Mouse (Mus musculus) thymus, postnatal 0 days (tissue): Measurements from ENCODE around the gene Manbal. TPM values are rescaled to one million over a fixed set of nuclear protein-coding genes. Genes with fewer than 3 reads are reported as not detected.

ENCODE experiments used
- DNase-seq: peaks from one replicate; pipeline ENCODE4 v3.0.0-alpha.2; 2015; ENCODE audit warnings: low spot score
- polyA plus RNA-seq: library from polyadenylated mRNA; unstranded; fragments of >200 nt; fragmentation: Nextera tagmentation; extraction: Ambion mirVana; gene quantifications from 2 replicates; pipeline ENCODE4 v1.2.1, GENCODE M21; 2015

Manbal gene
- polyA plus RNA-seq, 1 experiment from 2014 or later: 73.4 TPM

DNA sequence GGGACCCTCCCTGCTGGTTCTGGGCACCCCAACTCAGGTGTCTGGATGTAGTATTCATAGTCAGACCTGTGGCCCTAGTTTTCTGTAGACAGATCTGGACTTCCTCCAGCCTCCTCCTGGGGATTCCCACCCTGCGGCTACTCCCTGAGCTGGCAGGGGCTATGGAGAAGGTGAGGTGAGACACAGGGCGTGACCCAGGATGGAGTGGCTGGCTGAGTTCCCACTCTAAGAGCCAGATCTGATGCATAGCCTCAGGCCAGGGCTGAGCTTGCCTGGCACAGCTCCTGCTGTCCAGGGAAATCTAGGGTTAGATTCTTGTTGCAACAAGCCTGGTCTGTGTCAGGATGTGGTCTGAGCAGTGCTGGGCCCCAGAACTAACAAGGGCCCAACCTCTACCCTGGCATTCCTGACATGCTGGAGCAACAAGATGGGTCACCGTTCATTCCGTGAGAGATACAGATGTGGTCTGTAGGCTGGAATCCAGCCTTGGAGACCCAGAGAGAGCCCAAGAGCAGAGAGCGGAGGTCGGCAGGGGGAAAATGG lies 43.8 kb downstream of the Manbal start:
- no peak for DNase-seq

DNA sequence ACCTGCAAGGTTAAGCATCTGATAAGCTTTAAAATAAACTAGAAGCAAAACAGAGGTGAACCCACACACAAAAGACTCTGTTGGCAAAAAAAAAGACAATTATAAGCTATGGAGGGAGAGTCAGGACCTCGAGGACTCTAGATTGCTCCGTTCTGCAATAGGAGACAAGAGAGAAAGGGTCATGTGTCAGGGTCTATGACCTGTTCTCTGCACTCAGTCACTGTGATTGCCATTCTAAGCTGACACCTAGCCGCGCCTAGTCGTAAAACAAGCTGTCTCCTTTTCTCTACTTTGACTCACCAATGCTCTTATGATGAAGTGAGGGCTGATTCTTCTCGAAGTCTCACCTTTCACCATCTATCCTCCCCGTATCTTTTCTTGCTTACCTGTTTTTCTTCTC lies 45.1 kb downstream of the Manbal start:
- no peak for DNase-seq

- no peak for DNase-seq
These were observed 49.8 kb downstream of the Manbal start for GRCm38 (mm10) chr2:157417229-157417628.

GRCm38 (mm10) chr2:157418206-157418605 lies 50.8 kb downstream of the Manbal start, which contains the start of gene Src:
Gene Src, plus strand, starts transcription at chr2:157418444.
- DNase-seq: no peak

GRCm38 (mm10) chr2:157418609-157419071 lies 51.2 kb downstream of the Manbal start:
- no peak for DNase-seq

DNA sequence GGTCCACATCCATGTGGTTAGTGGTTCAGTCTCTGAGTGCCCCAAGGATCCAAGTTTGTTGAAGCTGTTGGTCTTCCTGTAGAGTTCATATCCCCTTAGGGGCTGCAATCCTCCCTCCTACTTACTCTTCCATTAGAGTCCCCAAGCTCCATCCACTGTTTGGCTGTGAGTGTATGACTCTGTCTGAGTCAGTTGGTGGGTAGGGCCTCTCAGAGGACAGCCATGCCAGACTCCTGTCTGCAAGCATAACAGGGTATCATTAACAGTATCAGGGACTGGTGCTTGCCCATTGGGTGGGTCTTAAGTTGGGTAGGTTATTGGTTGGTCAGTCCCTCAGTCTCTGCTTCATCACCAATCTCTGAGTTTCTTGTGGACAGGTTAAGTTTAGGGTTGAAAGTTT lies 52.1 kb downstream of the Manbal start:
- no peak for DNase-seq

GRCm38 (mm10) chr2:157420404-157420803 lies 53.0 kb downstream of the Manbal start:
- DNase-seq: no peak

DNA sequence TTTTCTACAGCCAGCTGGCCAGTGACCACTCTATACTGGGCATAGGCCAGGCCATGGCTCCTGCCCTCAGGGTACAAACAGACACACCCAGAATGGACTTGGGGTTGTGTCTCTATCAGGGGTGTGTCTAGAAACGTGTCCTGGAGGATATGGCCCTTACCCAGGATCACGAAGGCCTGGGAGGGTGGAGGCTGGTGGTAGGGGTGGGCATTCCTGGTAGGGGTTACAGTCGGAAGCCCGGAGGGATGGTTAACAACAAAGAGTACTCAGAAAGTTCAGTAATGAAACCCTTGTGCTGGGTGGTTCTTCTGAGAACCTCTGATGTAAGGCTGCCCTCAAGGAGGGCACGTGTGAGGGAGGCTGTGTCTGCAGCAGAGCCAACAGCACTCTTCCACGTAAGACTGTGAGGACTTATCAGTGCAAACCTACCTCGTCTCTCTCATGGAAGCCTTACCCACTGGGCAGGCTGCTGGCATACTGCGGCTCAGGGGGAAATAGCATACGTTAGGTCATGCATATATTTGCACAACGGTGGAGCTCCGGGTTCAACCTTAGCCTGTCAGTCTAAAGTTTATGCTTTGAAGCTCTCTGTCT lies 54.8 kb downstream of the Manbal start:
- no peak for DNase-seq

- DNase-seq: no peak
These were observed 55.7 kb downstream of the Manbal start for GRCm38 (mm10) chr2:157422854-157423705.

DNA sequence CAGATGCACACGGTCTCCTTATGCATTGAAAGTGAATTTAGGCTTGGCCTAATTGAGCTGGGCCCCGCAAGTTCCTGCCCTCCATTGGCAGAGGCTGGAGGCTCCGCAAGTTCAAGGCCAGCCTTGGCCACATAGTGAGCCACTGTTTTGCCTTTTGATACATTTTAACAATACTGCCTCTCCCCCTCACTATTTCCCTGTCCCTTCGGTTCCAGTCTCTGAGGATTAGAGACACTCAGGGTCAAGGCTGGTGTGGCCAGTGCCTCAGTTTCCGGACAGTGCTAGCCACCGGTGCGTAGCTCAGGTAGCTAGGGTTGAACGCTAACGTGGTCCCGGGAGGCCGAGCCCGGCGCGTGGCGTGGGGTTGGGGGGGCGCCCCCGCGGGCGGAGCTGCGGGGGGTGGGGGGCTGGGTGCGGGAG lies 56.3 kb downstream of the Manbal start:
- no peak for DNase-seq

GRCm38 (mm10) chr2:157424126-157424903 lies 56.9 kb downstream of the Manbal start:
- DNase-seq: no peak

GRCm38 (mm10) chr2:157424904-157425642 lies 57.7 kb downstream of the Manbal start:
- no peak for DNase-seq

- no peak for DNase-seq
These were observed 58.2 kb downstream of the Manbal start for GRCm38 (mm10) chr2:157425643-157425988.

DNA sequence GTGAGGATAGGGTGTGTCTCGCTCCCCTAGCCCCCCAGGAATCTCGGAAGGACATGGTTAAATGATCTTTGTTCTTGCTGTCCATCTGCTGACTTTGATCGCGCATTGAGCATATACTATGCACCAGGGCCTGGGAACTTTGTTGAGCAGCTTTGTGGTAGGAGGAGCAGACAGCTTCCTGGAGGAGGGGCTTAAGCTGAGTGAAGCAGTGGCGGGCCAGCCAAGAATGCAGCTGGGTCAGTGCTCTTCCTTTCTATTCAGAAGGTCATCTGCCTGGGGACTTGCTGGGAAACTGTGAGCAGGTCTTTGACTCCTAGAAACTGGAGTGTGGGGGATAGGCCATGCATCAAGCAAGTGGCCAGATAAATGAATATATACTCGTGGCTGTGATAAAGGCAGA lies 58.8 kb downstream of the Manbal start:
- DNase-seq: no peak

DNA sequence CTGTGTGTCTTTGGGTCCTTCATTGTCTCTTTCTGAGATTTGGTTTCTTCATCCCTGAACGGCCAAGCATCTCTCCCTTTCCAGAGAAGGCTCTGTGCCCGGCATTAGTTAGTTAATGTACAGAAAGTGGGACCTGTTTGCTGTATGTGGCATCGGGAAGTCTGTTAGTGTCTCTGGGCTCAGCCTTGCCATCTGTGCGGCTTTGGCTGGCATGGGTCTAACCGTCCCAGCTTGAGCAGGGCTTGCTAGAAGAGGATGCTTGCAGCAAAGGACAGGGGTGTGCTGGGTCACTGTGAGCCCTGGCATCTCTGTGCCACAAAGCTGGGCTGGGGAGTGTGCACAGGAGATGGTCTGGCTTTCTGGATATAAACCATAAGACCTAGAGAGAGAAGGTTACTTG lies 59.8 kb downstream of the Manbal start:
- no peak for DNase-seq

- DNase-seq: no peak
These were observed 61.2 kb downstream of the Manbal start for GRCm38 (mm10) chr2:157428351-157429139.

- no peak for DNase-seq
These were observed 62.3 kb downstream of the Manbal start for GRCm38 (mm10) chr2:157429735-157430134.

GRCm38 (mm10) chr2:157430667-157431429 lies 63.5 kb downstream of the Manbal start:
- DNase-seq: no peak

- DNase-seq: no peak
These were observed 64.5 kb downstream of the Manbal start for GRCm38 (mm10) chr2:157431912-157432311.
